Mouse (Mus musculus) brain, embryonic 14.5 days (tissue): ENCODE data around the gene Sned1.

Experiments
- CTCF ChIP-seq: fragments of 200-500 bp; IDR thresholded peaks from 2 replicates; pipeline ENCODE4 v1.5.1; 2012; ENCODE audit warnings: inconsistent platforms, mild to moderate bottlenecking, moderate library complexity, borderline replicate concordance; ENCODE audit not compliant: insufficient read depth, insufficient read length; ENCODE audit errors: extremely low read depth
- POLR2A ChIP-seq: fragments of 200-500 bp; IDR thresholded peaks from 2 replicates; pipeline ENCODE4 v1.6.1; 2012; ENCODE audit warnings: mild to moderate bottlenecking, inconsistent platforms, borderline replicate concordance; ENCODE audit not compliant: poor library complexity, insufficient read depth, insufficient read length, severe bottlenecking; ENCODE audit errors: extremely low read depth

GRCm38 (mm10) chr1:93271751-93272150, 36.1 kb downstream of the Sned1 start:
- no peak for TF ChIP-seq CTCF
- TF ChIP-seq POLR2A: no peak
